Mouse (Mus musculus): Measurements from ENCODE around the gene Abcc5.

Gene Abcc5

DNA sequence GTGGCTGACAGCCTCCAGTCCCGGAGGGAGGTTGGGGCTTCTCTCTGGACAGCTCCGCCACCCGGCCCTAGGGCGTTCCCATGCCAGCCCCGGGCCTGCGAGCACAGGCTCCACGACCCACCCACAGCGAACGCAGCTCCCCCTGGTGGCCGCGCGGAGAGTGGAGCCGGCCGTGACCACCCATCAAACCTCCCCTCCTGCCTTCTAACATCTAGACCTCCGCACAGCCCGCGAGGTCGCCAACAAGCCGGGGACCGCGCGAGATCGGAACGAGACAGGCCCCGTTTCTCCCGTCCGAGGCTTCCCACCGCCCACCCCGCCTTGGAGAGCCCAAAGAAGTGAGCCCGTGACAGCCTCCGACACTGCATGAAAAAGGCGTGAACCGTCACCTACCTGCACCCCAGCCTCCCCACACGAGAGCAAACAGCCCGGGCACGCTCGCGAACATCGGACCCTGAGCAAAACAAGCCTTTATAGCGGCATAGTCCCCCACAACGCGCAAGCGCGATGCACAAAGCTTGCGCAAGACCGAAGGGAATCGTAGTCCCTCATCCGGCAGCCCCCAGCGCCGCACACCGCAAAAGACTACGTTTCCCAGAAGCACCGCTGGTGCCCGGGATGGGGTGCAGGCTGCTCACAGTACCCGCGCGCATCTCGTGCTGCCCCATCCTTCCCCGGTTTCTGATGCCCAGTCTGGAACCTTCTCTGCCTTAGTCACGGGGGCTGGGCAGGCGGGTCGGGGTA lies at the start of gene Abcc5:
Gene Abcc5, minus strand, starts transcription at position 540 of the 744 bp plus-strand sequence.
- WGBS, result under 1% methylated on average over 62 of the region's 62 CpGs

- WGBS, result 90% methylated on average over 1 of the region's 1 CpGs
These were observed 49.1 kb upstream of the Abcc5 start for GRCm38 (mm10) chr16:20475335-20475734.

GRCm38 (mm10) chr16:20474786-20475185 lies 48.6 kb upstream of the Abcc5 start:
- WGBS, result 83% methylated on average over 6 of the region's 6 CpGs

GRCm38 (mm10) chr16:20474211-20474610 lies 48.0 kb upstream of the Abcc5 start:
- WGBS, result 92% methylated on average over 8 of the region's 8 CpGs

GRCm38 (mm10) chr16:20473748-20474147 lies 47.6 kb upstream of the Abcc5 start:
- WGBS, result 89% methylated on average over 1 of the region's 1 CpGs

GRCm38 (mm10) chr16:20471686-20472085 lies 45.5 kb upstream of the Abcc5 start:
- WGBS, result 73% methylated on average over 1 of the region's 1 CpGs

DNA sequence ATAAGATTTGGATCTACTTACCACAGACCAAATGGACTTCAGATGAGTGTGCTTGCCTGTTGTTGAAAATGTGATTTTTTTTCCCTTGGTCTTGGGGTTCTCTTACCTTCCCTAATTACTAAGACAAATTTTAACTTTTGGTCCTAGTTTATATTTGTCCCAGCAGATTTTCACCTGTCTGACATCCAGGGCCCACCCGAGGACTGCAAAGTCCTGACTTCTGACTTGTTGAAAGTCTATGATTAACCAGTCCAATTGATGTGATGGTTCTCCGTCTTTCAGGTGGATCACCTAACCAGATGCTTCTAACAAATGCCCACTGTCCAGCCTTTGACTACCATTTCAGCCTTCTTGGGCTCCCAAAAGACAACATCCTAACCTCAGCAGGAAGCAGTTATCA lies 44.8 kb upstream of the Abcc5 start:
- WGBS, result 92% methylated on average over 2 of the region's 2 CpGs

DNA sequence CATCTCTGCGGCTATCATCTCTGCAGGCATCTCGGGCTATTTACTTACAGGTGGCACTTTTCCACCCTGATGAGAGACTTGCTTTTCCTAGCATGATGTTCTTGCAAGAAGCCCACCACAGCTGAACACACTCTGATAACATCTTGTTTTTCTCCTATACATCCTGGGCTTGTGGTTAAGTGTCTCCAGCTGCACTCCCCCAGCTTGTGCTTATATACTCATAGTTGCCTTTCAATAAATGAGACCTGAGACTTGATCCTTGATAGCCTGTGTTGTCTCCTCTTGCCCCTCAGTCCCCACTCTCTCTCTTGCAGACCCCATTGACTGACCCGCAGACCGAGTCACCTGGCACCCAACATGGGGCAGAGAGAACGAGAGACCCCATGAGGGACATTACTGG lies 32.5 kb upstream of the Abcc5 start:
- 98% methylated on average over 5 of the region's 5 CpGs for WGBS

- WGBS, result 29% methylated on average over 1 of the region's 1 CpGs
These were observed 29.9 kb upstream of the Abcc5 start for GRCm38 (mm10) chr16:20456106-20456505.

- 95% methylated on average over 6 of the region's 6 CpGs for WGBS
These were observed 28.0 kb upstream of the Abcc5 start for GRCm38 (mm10) chr16:20454155-20454654.

GRCm38 (mm10) chr16:20451774-20452173 lies 25.6 kb upstream of the Abcc5 start:
- 81% methylated on average over 6 of the region's 6 CpGs for WGBS

DNA sequence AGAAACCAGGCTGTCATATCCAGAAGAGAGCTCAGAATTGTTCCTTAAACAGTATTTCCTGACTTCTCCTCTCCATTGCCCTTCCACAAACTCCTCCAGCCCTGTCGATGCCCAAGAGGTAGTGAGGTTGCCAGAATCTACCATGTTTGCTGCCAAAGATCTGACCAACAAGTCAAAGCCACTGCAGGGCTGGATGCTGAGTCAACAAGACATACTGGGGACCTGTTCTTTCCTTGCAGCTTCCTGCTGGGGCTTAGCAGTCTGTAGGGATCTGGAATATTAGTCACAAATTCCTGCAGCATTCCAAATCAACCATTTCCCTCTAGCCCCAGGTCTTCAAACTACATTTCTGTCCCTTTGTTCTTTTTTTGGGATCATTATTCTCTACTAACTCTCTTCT lies 19.7 kb upstream of the Abcc5 start:
- 49% methylated on average over 1 of the region's 1 CpGs for WGBS

- 61% methylated on average over 7 of the region's 7 CpGs for WGBS
These were observed 18.7 kb upstream of the Abcc5 start for GRCm38 (mm10) chr16:20444831-20445388.

DNA sequence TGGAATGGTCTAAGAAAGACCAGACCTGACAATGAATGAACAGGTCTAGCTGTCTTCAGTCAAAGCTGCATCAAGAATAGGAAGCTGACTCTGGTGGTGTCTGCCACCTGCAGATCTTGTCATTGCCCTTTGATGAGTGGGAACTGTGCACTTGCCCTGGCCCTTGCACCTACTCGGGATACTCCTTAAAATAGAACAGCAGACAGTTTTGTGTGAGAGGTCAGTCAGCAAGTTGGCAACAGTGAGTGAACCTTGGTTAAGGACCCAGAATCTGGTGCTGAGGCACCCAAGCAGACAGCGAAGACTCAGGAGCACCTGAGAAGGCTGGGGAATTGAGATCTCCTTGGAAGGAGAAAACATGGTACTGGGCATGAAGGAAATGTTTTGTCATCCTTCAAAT lies 16.7 kb upstream of the Abcc5 start:
- WGBS, result 88% methylated on average over 2 of the region's 2 CpGs

DNA sequence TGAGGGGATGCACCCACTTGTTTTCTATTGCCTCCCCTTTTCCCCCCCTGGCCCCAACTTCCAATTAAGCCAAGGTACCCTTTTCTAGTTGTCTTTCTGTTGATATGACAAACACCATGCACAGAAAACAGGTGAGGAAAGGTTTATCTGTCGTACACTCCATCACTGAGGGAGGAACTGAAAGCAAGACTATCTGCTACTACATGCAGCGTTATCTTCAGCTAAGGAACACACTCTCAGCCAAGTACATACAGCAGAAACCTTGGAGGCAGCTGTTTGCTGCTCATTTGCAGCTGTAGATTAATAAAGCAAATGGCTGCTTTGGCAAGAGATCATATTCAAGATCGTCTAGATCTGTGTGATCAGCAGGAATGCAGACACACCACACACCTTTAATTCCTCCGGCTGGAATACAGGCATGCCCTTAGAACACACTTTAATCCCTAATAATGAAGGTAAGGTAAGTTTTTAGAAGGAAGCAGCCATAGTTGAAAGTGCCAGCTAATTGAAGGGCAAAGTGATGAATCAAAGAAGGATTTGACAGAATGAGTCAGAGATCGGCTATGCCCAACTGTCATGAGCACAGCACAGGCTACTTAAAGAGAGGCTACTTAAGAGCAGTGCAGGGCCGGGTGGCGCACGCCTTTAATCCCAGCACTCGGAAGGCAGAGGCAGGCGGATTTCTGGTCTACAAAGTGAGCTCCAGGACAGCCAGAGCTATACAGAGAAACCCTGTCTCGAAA lies 12.7 kb upstream of the Abcc5 start:
- WGBS, result 91% methylated on average over 11 of the region's 11 CpGs

- 95% methylated on average over 1 of the region's 1 CpGs for WGBS
These were observed 11.9 kb upstream of the Abcc5 start for GRCm38 (mm10) chr16:20438046-20438445.

DNA sequence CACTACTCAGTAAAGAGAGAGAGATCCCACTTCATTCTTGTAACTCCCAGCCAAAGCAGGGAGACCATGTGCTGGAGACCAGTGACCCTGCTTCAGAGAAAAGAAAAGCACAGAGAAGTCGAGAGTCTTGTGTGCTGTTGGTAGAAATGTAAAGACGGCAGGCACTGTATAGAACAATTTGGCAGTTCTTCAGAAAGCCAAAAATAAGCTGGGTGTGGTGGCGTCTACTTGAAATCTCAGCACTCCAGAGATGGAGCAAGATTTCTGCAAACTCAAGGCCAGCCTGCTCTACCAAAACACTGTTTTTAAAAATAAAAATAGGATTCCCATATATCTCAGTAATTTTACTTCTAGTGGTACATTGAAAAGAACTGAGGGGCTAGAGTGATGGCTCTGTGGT lies 10.1 kb upstream of the Abcc5 start:
- 43% methylated on average over 3 of the region's 3 CpGs for WGBS

- 88% methylated on average over 5 of the region's 5 CpGs for WGBS
These were observed 3.1 kb upstream of the Abcc5 start for GRCm38 (mm10) chr16:20429328-20429727.

GRCm38 (mm10) chr16:20427566-20427965 lies 1.4 kb upstream of the Abcc5 start:
- 83% methylated on average over 4 of the region's 4 CpGs for WGBS

GRCm38 (mm10) chr16:20424719-20425650 lies 1.2 kb downstream of the Abcc5 start:
- WGBS, result 33% methylated on average over 10 of the region's 10 CpGs

- WGBS, result 38% methylated on average over 7 of the region's 7 CpGs
These were observed 1.9 kb downstream of the Abcc5 start for GRCm38 (mm10) chr16:20424226-20424663.

Data from cerebral cortex, adult 2 months (tissue).